Mouse (Mus musculus): ENCODE measurements around the gene Fbxo47.

DNA sequence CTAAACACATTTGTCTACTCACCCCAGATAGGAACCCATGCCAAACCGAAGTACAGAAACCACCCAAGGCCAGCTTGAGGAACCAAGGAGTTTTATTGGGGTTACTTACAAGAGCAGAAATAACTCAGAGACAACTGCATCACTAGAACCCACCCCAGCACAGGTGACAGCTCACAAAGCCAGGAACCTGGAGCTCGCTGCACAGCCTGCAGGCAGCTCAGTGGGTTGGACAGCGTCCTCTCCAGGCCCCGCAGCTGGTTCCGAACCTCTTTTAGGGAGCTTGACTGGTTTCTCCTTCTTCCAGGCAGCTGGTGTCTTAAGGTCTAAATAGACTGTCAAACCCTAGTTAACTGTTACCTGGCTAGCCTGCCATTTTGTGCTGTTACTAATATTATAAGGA lies 7.9 kb upstream of the Fbxo47 start:
- TF ChIP-seq CTCF (conservative IDR thresholded peaks at IDR 0.05; ENCODE audit: low read length) (no peak), NANOG (IDR thresholded peaks at IDR 0.05; ENCODE audit: borderline replicate concordance, low read length) (no peak), POU5F1 (IDR thresholded peaks at IDR 0.05; ENCODE audit: borderline replicate concordance, low read length) (no peak)

All from E14TG2a.4 (cell line).